11 mouse cellular contexts compared by ENCODE assay signal in the genomic region with DNA sequence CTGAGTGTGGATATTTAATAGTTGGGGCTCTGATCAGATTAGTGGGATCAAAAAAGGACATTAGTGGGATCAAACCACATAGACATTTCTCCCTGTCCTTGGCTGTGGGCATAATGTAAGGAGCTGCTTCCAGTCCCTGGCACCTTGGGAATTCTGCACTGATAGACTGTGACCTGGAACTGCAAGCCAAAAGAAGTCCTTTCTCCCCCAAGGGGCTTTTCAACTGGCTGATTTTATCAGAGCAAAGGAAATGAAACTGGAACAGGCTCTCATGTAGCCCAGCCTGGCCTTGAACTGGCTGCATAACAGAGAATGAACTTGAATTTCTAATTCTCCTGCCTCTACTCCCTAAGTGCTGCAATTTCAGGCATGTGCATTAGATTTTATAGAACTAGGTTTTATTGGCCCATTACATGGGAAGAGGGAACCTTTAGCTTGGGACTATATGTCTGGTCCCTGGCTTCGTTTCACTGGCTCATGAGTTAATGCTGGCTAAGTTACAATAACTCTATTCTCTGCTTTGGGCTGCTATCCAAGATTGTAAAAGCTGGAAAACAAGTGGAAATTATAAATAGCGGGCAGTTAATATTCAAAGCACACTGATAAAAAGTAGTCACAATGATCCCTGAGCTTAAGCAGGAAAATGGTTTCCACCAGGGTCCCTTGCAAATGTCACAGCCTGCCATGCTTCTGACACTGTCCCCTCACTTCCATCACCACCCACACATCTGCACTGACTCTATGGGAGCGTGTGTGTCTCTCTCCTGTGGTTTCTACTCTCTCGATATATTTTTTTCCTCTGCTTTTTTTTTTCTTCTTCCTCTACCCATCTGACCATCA.
DNase-seq lines count a peak whose midpoint lies in the region; ATAC-seq and TF ChIP-seq lines count a peak whose summit lies in the region.
"Had no signal": no experiment of that assay in that cellular context is flagged by ENCODE, and none has a peak within 500 bp of the region (broad histone marks: within the 10 kb centered on the region; RNA-seq: fewer than 3 reads in every experiment).

No protein-coding gene starts in this region.

- no peak overlapping the region for H3K4me2 ChIP-seq in forebrain, embryonic 15.5 days (replicated peaks)
- no peak overlapping the region for H3K4me2 ChIP-seq in forebrain, embryonic 12.5 days
- H3K4me2 ChIP-seq in midbrain, postnatal 0 days (ENCODE audit: low read depth, low read length, poor library complexity, severe bottlenecking), result no peak overlapping the region
- H3K4me2 ChIP-seq in midbrain, embryonic 16.5 days (ENCODE audit: low read length), result no peak overlapping the region
- H3K4me2 ChIP-seq in neural tube, embryonic 14.5 days (ENCODE audit: low read depth, low read length), result no peak overlapping the region
- H3K4me2 ChIP-seq: embryonic facial prominence, embryonic 12.5 days had no signal

- H3K4me1 ChIP-seq in forebrain, embryonic 15.5 days, result peaks cover 12% of the 10 kb centered on the region
- H3K4me1 ChIP-seq in forebrain, embryonic 12.5 days, result no peaks in the 10 kb centered on the region; the same call in 1 of the 2 replicates
- peaks cover 3% of the 10 kb centered on the region; the same call in 1 of the 2 replicates for H3K4me1 ChIP-seq in kidney, adult 2 months (ENCODE audit: control insufficient read depth, insufficient read depth, low read length)
- no peaks in the 10 kb centered on the region for H3K4me1 ChIP-seq in midbrain, postnatal 0 days (ENCODE audit: insufficient read depth, low read length)
- no peaks in the 10 kb centered on the region for H3K4me1 ChIP-seq in midbrain, embryonic 16.5 days (ENCODE audit: control insufficient read depth, insufficient read depth, low read length)
- no peaks in the 10 kb centered on the region for H3K4me1 ChIP-seq in neural tube, embryonic 14.5 days (ENCODE audit: control insufficient read depth, insufficient read depth, low read length)
- H3K4me1 ChIP-seq: embryonic facial prominence, embryonic 12.5 days had no signal

- H3K27me3 ChIP-seq in forebrain, embryonic 15.5 days, result no peaks in the 10 kb centered on the region
- H3K27me3 ChIP-seq in forebrain, embryonic 12.5 days, result no peaks in the 10 kb centered on the region
- H3K27me3 ChIP-seq in kidney, adult 2 months (replicated peaks; ENCODE audit: control insufficient read depth, insufficient read depth, low read length), result no peaks in the 10 kb centered on the region
- no peaks in the 10 kb centered on the region for H3K27me3 ChIP-seq in midbrain, postnatal 0 days (ENCODE audit: insufficient read depth, low read length)
- no peaks in the 10 kb centered on the region for H3K27me3 ChIP-seq in midbrain, embryonic 16.5 days (ENCODE audit: control insufficient read depth, insufficient read depth, low read depth, low read length)
- no peaks in the 10 kb centered on the region for H3K27me3 ChIP-seq in neural tube, embryonic 14.5 days (ENCODE audit: control insufficient read depth, insufficient read depth, low read length)
- H3K27me3 ChIP-seq: embryonic facial prominence, embryonic 12.5 days had no signal

- no peak overlapping the region for H3K9ac ChIP-seq in forebrain, embryonic 15.5 days (replicated peaks)
- no peak overlapping the region for H3K9ac ChIP-seq in forebrain, embryonic 12.5 days
- no peak overlapping the region for H3K9ac ChIP-seq in midbrain, postnatal 0 days (replicated peaks; ENCODE audit: low read length, poor library complexity, severe bottlenecking)
- no peak overlapping the region for H3K9ac ChIP-seq in midbrain, embryonic 16.5 days (ENCODE audit: low read depth, low read length)
- H3K9ac ChIP-seq in neural tube, embryonic 14.5 days (replicated peaks; ENCODE audit: low read depth, low read length), result no peak overlapping the region
- H3K9ac ChIP-seq: embryonic facial prominence, embryonic 12.5 days had no signal

- TF ChIP-seq CTCF in kidney, adult 2 months (conservative IDR thresholded peaks at IDR 0.05; ENCODE audit: insufficient read depth, insufficient read length, low read depth, low read length), result no peak
- no peak for TF ChIP-seq CTCF in midbrain, postnatal 0 days (IDR thresholded peaks at IDR 0.05)

- no peak for ATAC-seq in forebrain, embryonic 15.5 days (replicated peaks)
- ATAC-seq in forebrain, embryonic 12.5 days (ENCODE audit: low FRiP score), result no peak
- no peak for ATAC-seq in midbrain, postnatal 0 days (ENCODE audit: low FRiP score)
- ATAC-seq in midbrain, embryonic 16.5 days, result no peak
- ATAC-seq in neural tube, embryonic 14.5 days (ENCODE audit: low read depth), result peak; percentile 28; the same call in 1 of the 2 replicates

- H3K4me3 ChIP-seq in forebrain, embryonic 15.5 days, result no peak overlapping the region
- H3K4me3 ChIP-seq in forebrain, embryonic 12.5 days (replicated peaks), result no peak overlapping the region
- no peak overlapping the region for H3K4me3 ChIP-seq in kidney, adult 2 months (ENCODE audit: insufficient read depth, low read depth, low read length)
- H3K4me3 ChIP-seq in midbrain, postnatal 0 days (ENCODE audit: low read depth, low read length), result no peak overlapping the region
- no peak overlapping the region for H3K4me3 ChIP-seq in midbrain, embryonic 16.5 days (ENCODE audit: low read depth, low read length)
- no peak overlapping the region for H3K4me3 ChIP-seq in neural tube, embryonic 14.5 days (ENCODE audit: low read depth, low read length)
- H3K4me3 ChIP-seq: embryonic facial prominence, embryonic 12.5 days had no signal

- no peaks in the 10 kb centered on the region for H3K36me3 ChIP-seq in forebrain, embryonic 15.5 days
- H3K36me3 ChIP-seq in forebrain, embryonic 12.5 days (replicated peaks), result no peaks in the 10 kb centered on the region
- no peaks in the 10 kb centered on the region for H3K36me3 ChIP-seq in kidney, adult 2 months (ENCODE audit: control insufficient read depth, insufficient read depth, low read length)
- H3K36me3 ChIP-seq in midbrain, postnatal 0 days (ENCODE audit: insufficient read depth, low read length), result 0 out of 2 replicates have a peak, but pooled peaks cover 5% of the 10 kb centered on the region
- H3K36me3 ChIP-seq in midbrain, embryonic 16.5 days (ENCODE audit: control insufficient read depth, insufficient read depth, low read length), result 0 out of 2 replicates have a peak, but pooled peaks cover 3% of the 10 kb centered on the region
- no peaks in the 10 kb centered on the region; the same call in 1 of the 2 replicates for H3K36me3 ChIP-seq in neural tube, embryonic 14.5 days (ENCODE audit: control insufficient read depth, insufficient read depth, low read length)
- H3K36me3 ChIP-seq: embryonic facial prominence, embryonic 12.5 days had no signal

- DNase-seq in kidney, adult 2 months, result peak; percentile 39
- DNase-seq in kidney, postnatal 14 days, result no peak
- peak; percentile 58 for DNase-seq in midbrain, postnatal 0 days (ENCODE audit: low spot score)
- no peak for DNase-seq in spleen, adult 18-20 months
- DNase-seq: right cerebral cortex, postnatal 14 days; thymus, adult 18-20 months had no signal

- no peaks in the 10 kb centered on the region for H3K9me3 ChIP-seq in forebrain, embryonic 15.5 days
- no peaks in the 10 kb centered on the region for H3K9me3 ChIP-seq in forebrain, embryonic 12.5 days
- no peaks in the 10 kb centered on the region for H3K9me3 ChIP-seq in midbrain, postnatal 0 days (ENCODE audit: low read length)
- no peaks in the 10 kb centered on the region for H3K9me3 ChIP-seq in midbrain, embryonic 16.5 days (replicated peaks; ENCODE audit: control insufficient read depth, low read length, poor library complexity, severe bottlenecking)
- no peaks in the 10 kb centered on the region for H3K9me3 ChIP-seq in neural tube, embryonic 14.5 days (ENCODE audit: control insufficient read depth, low read length)
- H3K9me3 ChIP-seq: embryonic facial prominence, embryonic 12.5 days had no signal

- peak overlapping the region; percentile 39 for H3K27ac ChIP-seq in forebrain, embryonic 15.5 days (replicated peaks)
- H3K27ac ChIP-seq in forebrain, embryonic 12.5 days, result no peak overlapping the region
- peak overlapping the region; percentile 16; the same call in 1 of the 2 replicates for H3K27ac ChIP-seq in kidney, adult 2 months (ENCODE audit: insufficient read depth, low read depth, low read length)
- no peak overlapping the region for H3K27ac ChIP-seq in midbrain, postnatal 0 days (ENCODE audit: low read depth, low read length)
- no peak overlapping the region for H3K27ac ChIP-seq in midbrain, embryonic 16.5 days (ENCODE audit: low read length)
- H3K27ac ChIP-seq in neural tube, embryonic 14.5 days (ENCODE audit: low read depth, low read length), result no peak overlapping the region
- H3K27ac ChIP-seq: embryonic facial prominence, embryonic 12.5 days had no signal

- no peak for TF ChIP-seq POLR2A in kidney, adult 2 months (IDR thresholded peaks at IDR 0.05; ENCODE audit: low read depth, low read length)

- WGBS in forebrain, embryonic 15.5 days, result 47% methylated on average over 4 of the region's 4 CpGs
- WGBS in forebrain, embryonic 12.5 days, result 82% methylated on average over 4 of the region's 4 CpGs
- WGBS in kidney, adult 2 months, result 60% methylated on average over 4 of the region's 4 CpGs
- 67% methylated on average over 4 of the region's 4 CpGs for WGBS in midbrain, postnatal 0 days
- 78% methylated on average over 4 of the region's 4 CpGs for WGBS in midbrain, embryonic 16.5 days
- WGBS in neural tube, embryonic 14.5 days, result 72% methylated on average over 4 of the region's 4 CpGs

Comparison
In these comparisons a context has a peak if more than half of its experiments do, and no peak if none do; other contexts are left out.
1. H3K27ac ChIP-seq: peak in forebrain, embryonic 15.5 days (single experiment) and kidney, adult 2 months (single experiment); none in forebrain, embryonic 12.5 days (single experiment), midbrain, postnatal 0 days (single experiment), midbrain, embryonic 16.5 days (single experiment) and neural tube, embryonic 14.5 days (single experiment).
2. DNase-seq: peak in kidney, adult 2 months (single experiment) and midbrain, postnatal 0 days (single experiment); none in kidney, postnatal 14 days (single experiment) and spleen, adult 18-20 months (0 of 2).